Mouse (Mus musculus): ENCODE data around the gene Ano4. TPM values are rescaled to one million over a fixed set of nuclear protein-coding genes. Genes with fewer than 3 reads are reported as not detected.

Gene Ano4
- polyA plus RNA-seq (2014; fragmentation: Nextera tagmentation; extraction: Ambion mirVana), result 7.2 and 7.5 TPM in 2 replicates

DNA sequence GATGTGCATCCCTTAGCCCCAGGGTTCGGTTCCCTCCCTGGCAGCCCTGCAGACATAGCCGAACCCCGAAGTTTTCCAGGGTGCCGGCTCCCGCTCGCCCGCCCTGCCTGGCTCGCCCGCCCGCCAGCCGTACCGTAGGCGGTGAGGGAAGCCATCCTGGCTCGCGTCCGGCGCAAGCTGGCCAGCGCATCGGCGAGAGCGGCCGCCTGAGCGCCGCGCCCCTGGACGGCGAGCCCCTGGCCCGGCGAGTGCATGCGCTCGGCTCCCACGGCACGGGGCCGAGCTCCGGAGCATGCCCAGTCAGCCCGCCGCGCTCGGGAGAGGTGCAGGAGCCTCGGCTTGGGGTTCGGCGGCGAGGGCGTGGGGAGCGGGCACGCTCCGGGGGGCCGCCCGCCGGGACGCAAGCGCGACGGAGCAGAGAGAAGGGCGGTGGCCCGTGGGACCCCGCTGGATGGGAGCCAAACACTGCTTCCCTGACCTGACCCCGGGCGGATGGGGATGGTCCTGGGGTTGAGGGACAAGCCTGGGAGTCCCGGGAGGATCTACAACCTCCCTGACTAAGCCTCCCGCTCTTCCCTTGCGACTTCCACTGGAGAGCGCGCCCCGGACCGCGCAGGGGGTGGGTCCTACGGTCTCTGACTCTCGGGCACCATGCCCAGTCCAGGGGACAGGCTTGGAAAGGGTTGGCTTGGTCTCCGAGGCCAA is at the start of gene Ano4:
Gene Ano4 (minus strand): TSS at position 272 of the 705 bp plus-strand sequence.
- WGBS (ENCODE audit: insufficient replicate concordance), result under 1% methylated on average over 70 of the region's 70 CpGs
- peaks cover 9% of the 10 kb centered on the region; the same call in 1 of the 2 replicates for H3K27me3 ChIP-seq (ENCODE audit: control insufficient read depth, insufficient read depth, low read length)
- peak within 1 kb of the TSS; percentile 69 for H3K4me3 ChIP-seq (ENCODE audit: low read depth, low read length)
- peak; percentile 67 for ATAC-seq (replicated peaks; ENCODE audit: insufficient number of reproducible peaks, low FRiP score, low TSS enrichment)
- H3K4me1 ChIP-seq (ENCODE audit: control insufficient read depth, insufficient read depth, low read length), result peaks cover 13% of the 10 kb centered on the region
- no peaks in the 10 kb centered on the region for H3K9me3 ChIP-seq (replicated peaks; ENCODE audit: control insufficient read depth, low read length)
- H3K4me2 ChIP-seq, result peak within 1 kb of the TSS; percentile 90
- peak within 1 kb of the TSS; percentile 79 for H3K27ac ChIP-seq (ENCODE audit: low read depth, low read length)
- H3K9ac ChIP-seq (ENCODE audit: low read depth, low read length), result peak within 1 kb of the TSS; percentile 81
- no peaks in the 10 kb centered on the region for H3K36me3 ChIP-seq (ENCODE audit: control insufficient read depth, insufficient read depth, low read length)

- WGBS (ENCODE audit: insufficient replicate concordance), result 49% methylated on average over 4 of the region's 4 CpGs
Observed at GRCm38 (mm10) chr10:89392687-89393086, 48.1 kb upstream of the Ano4 start.

DNA sequence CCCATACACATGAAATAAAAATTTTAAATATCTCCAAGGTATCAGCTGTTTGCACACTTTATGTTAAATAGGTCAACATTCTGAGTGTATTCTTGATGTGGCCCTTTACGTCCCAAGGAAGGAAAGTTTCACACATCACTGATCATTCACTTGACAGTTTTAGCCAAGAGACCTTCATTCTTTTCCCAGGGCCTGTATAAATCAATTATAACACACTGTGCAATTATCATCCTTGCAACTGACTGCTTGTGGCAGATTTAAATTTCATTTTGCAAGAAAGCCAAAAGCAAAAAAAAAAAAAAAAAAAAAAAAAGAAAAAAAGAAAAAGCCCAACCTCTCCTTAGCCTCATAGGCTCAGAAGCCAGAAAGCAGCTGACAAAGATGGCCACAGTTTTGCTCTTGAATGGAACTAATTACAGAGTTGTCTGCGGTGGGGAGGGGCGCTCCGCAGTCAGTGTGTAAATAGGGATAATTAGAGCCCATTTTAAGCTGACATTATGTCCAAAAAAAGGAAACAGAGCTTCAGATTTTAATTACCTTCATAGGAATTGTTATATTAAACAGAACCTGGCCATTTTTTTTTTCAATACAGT is 47.1 kb upstream of the Ano4 start:
- Histone ChIP-seq H3K4me2 (no peak overlapping the region), H3K27me3 (ENCODE audit: control insufficient read depth, insufficient read depth, low read length) (no peaks in the 10 kb centered on the region), H3K4me3 (ENCODE audit: low read depth, low read length) (no peak overlapping the region), H3K4me1 (ENCODE audit: control insufficient read depth, insufficient read depth, low read length) (no peaks in the 10 kb centered on the region), H3K36me3 (ENCODE audit: control insufficient read depth, insufficient read depth, low read length) (no peaks in the 10 kb centered on the region), H3K9me3 (replicated peaks; ENCODE audit: control insufficient read depth, low read length) (no peaks in the 10 kb centered on the region), H3K27ac (ENCODE audit: low read depth, low read length) (no peak overlapping the region), H3K9ac (ENCODE audit: low read depth, low read length) (no peak overlapping the region)
- 81% methylated on average over 4 of the region's 4 CpGs for WGBS (ENCODE audit: insufficient replicate concordance)
- ATAC-seq (replicated peaks; ENCODE audit: insufficient number of reproducible peaks, low FRiP score, low TSS enrichment), result no peak

More at GRCm38 (mm10) chr10:89392687-89393086, 48.1 kb upstream of the Ano4 start:
- no peak overlapping the region for H3K27ac ChIP-seq (ENCODE audit: low read depth, low read length)
- no peak for ATAC-seq (replicated peaks; ENCODE audit: insufficient number of reproducible peaks, low FRiP score, low TSS enrichment)
- H3K27me3 ChIP-seq (ENCODE audit: control insufficient read depth, insufficient read depth, low read length), result no peaks in the 10 kb centered on the region
- H3K36me3 ChIP-seq (ENCODE audit: control insufficient read depth, insufficient read depth, low read length), result no peaks in the 10 kb centered on the region
- H3K9me3 ChIP-seq (replicated peaks; ENCODE audit: control insufficient read depth, low read length), result no peaks in the 10 kb centered on the region
- H3K4me1 ChIP-seq (ENCODE audit: control insufficient read depth, insufficient read depth, low read length), result no peaks in the 10 kb centered on the region
- no peak overlapping the region for H3K4me2 ChIP-seq
- no peak overlapping the region for H3K9ac ChIP-seq (ENCODE audit: low read depth, low read length)
- H3K4me3 ChIP-seq (ENCODE audit: low read depth, low read length), result no peak overlapping the region

DNA sequence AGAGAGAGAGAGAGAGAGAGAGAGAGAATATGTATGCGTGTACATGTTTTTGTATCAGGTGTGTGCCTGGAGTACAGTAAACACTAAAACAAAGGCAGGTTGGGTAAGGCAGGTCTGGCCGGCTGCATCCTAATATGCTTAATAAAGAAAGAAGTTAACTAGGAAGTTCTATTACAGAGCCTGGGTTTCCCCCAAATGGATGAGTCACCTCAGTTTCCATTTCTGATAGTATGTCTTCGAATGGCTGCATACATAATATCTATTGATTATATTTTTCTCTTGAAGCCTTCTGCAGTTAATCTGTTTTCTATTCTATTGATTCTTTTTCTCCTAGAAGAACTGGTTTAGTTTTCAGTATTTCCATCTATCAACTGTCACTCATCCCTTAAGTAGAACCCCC is 41.9 kb upstream of the Ano4 start:
- H3K9me3 ChIP-seq (replicated peaks; ENCODE audit: control insufficient read depth, low read length), result no peaks in the 10 kb centered on the region
- WGBS (ENCODE audit: insufficient replicate concordance), result 82% methylated on average over 3 of the region's 3 CpGs
- no peak for ATAC-seq (replicated peaks; ENCODE audit: insufficient number of reproducible peaks, low FRiP score, low TSS enrichment)

DNA sequence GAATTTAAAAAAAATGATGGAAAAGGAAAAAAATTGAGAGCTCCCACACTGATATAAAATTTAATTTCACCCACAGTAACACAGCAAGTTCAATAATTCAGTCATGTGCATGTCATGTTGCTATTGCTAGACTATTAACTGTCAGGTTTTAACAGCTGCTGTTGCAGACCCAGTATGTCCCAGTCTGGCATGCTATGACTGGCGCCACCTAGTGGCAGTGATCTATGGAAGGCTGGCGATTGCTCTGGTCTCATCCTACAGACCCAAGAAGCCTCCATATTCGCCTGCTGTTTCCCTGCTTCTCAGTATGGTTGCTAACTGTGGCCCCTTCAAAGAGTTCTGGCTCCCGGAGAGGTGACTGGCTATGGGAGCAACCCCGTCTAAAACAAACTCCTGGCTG is 38.9 kb upstream of the Ano4 start:
- Histone ChIP-seq H3K9me3 (replicated peaks; ENCODE audit: control insufficient read depth, low read length) (no peaks in the 10 kb centered on the region), H3K9ac (ENCODE audit: low read depth, low read length) (no peak overlapping the region), H3K4me1 (ENCODE audit: control insufficient read depth, insufficient read depth, low read length) (no peaks in the 10 kb centered on the region), H3K27ac (ENCODE audit: low read depth, low read length) (no peak overlapping the region), H3K4me3 (ENCODE audit: low read depth, low read length) (no peak overlapping the region), H3K27me3 (ENCODE audit: control insufficient read depth, insufficient read depth, low read length) (no peaks in the 10 kb centered on the region), H3K4me2 (no peak overlapping the region), H3K36me3 (ENCODE audit: control insufficient read depth, insufficient read depth, low read length) (no peaks in the 10 kb centered on the region)
- 5% methylated on average over 5 of the region's 5 CpGs for WGBS (ENCODE audit: insufficient replicate concordance)
- no peak for ATAC-seq (replicated peaks; ENCODE audit: insufficient number of reproducible peaks, low FRiP score, low TSS enrichment)

More for the DNA sequence above, 41.9 kb upstream of the Ano4 start:
- H3K27ac ChIP-seq (ENCODE audit: low read depth, low read length), result no peak overlapping the region
- no peaks in the 10 kb centered on the region for H3K4me1 ChIP-seq (ENCODE audit: control insufficient read depth, insufficient read depth, low read length)
- H3K36me3 ChIP-seq (ENCODE audit: control insufficient read depth, insufficient read depth, low read length), result no peaks in the 10 kb centered on the region
- H3K9ac ChIP-seq (ENCODE audit: low read depth, low read length), result no peak overlapping the region
- no peak overlapping the region for H3K4me2 ChIP-seq
- no peak overlapping the region for H3K4me3 ChIP-seq (ENCODE audit: low read depth, low read length)
- no peaks in the 10 kb centered on the region for H3K27me3 ChIP-seq (ENCODE audit: control insufficient read depth, insufficient read depth, low read length)

DNA sequence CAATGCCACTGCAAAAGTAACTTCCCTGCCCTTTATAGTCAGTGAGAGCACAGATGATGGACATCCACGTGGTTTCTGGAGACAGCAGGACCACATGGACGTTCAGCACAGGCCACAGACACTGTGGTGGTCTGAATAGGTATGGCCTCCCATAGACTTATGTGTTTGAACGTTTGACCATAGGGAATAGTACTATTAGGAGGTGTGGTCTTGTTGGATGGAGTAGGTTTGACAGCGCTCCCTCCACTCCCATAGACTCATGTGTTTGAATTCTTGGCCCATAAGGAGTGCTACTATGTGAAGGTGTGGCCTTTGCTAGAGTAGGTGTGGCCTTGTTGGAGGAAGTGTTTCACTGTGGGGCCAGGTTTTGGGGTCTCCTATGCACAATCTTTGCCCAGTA is 33.2 kb upstream of the Ano4 start:
- Histone ChIP-seq H3K27ac (ENCODE audit: low read depth, low read length) (no peak overlapping the region), H3K4me1 (ENCODE audit: control insufficient read depth, insufficient read depth, low read length) (no peaks in the 10 kb centered on the region), H3K4me2 (no peak overlapping the region), H3K9ac (ENCODE audit: low read depth, low read length) (no peak overlapping the region), H3K9me3 (replicated peaks; ENCODE audit: control insufficient read depth, low read length) (no peaks in the 10 kb centered on the region), H3K36me3 (ENCODE audit: control insufficient read depth, insufficient read depth, low read length) (no peaks in the 10 kb centered on the region), H3K27me3 (ENCODE audit: control insufficient read depth, insufficient read depth, low read length) (no peaks in the 10 kb centered on the region), H3K4me3 (ENCODE audit: low read depth, low read length) (no peak overlapping the region)
- WGBS (ENCODE audit: insufficient replicate concordance), result 68% methylated on average over 4 of the region's 4 CpGs
- 0 out of 2 replicates have a peak, but pooled peaks have one; percentile 35 for ATAC-seq (replicated peaks; ENCODE audit: insufficient number of reproducible peaks, low FRiP score, low TSS enrichment)

GRCm38 (mm10) chr10:89370051-89370450 is 25.5 kb upstream of the Ano4 start:
- H3K4me1 ChIP-seq (ENCODE audit: control insufficient read depth, insufficient read depth, low read length), result peaks cover 4% of the 10 kb centered on the region; the same call in 1 of the 2 replicates
- no peaks in the 10 kb centered on the region for H3K27me3 ChIP-seq (ENCODE audit: control insufficient read depth, insufficient read depth, low read length)
- H3K4me3 ChIP-seq (ENCODE audit: low read depth, low read length), result no peak overlapping the region
- 35% methylated on average over 1 of the region's 1 CpGs for WGBS (ENCODE audit: insufficient replicate concordance)
- no peak for ATAC-seq (replicated peaks; ENCODE audit: insufficient number of reproducible peaks, low FRiP score, low TSS enrichment)
- no peak overlapping the region for H3K9ac ChIP-seq (ENCODE audit: low read depth, low read length)
- no peak overlapping the region for H3K27ac ChIP-seq (ENCODE audit: low read depth, low read length)
- no peak overlapping the region for H3K4me2 ChIP-seq
- no peaks in the 10 kb centered on the region for H3K9me3 ChIP-seq (replicated peaks; ENCODE audit: control insufficient read depth, low read length)
- H3K36me3 ChIP-seq (ENCODE audit: control insufficient read depth, insufficient read depth, low read length), result no peaks in the 10 kb centered on the region

GRCm38 (mm10) chr10:89358933-89359332 is 14.4 kb upstream of the Ano4 start:
- H3K9ac ChIP-seq (ENCODE audit: low read depth, low read length), result no peak overlapping the region
- H3K36me3 ChIP-seq (ENCODE audit: control insufficient read depth, insufficient read depth, low read length), result no peaks in the 10 kb centered on the region
- 72% methylated on average over 3 of the region's 3 CpGs for WGBS (ENCODE audit: insufficient replicate concordance)
- H3K4me2 ChIP-seq, result no peak overlapping the region
- no peaks in the 10 kb centered on the region for H3K27me3 ChIP-seq (ENCODE audit: control insufficient read depth, insufficient read depth, low read length)
- H3K4me1 ChIP-seq (ENCODE audit: control insufficient read depth, insufficient read depth, low read length), result no peaks in the 10 kb centered on the region
- ATAC-seq (replicated peaks; ENCODE audit: insufficient number of reproducible peaks, low FRiP score, low TSS enrichment), result no peak
- H3K27ac ChIP-seq (ENCODE audit: low read depth, low read length), result no peak overlapping the region
- no peaks in the 10 kb centered on the region for H3K9me3 ChIP-seq (replicated peaks; ENCODE audit: control insufficient read depth, low read length)
- H3K4me3 ChIP-seq (ENCODE audit: low read depth, low read length), result no peak overlapping the region

Data from heart, embryonic 11.5 days (tissue).